Mouse (Mus musculus): ENCODE data around the gene Olfr385.

- TF ChIP-seq POLR2A (IDR thresholded peaks at IDR 0.05; ENCODE audit: borderline replicate concordance, low read depth, low read length): no peak
- no peak for TF ChIP-seq CTCF (IDR thresholded peaks at IDR 0.05; ENCODE audit: low read depth, low read length)
These were observed 12.9 kb downstream of the Olfr385 start for GRCm38 (mm10) chr11:73579871-73580270.

Measured in bone marrow macrophage, adult 2 months (primary cell).